Mouse (Mus musculus) hindbrain, embryonic 10.5 days (tissue): ENCODE results near the gene Crbn. TPM values are rescaled to one million over a fixed set of nuclear protein-coding genes. Genes with fewer than 3 reads are reported as not detected.

Source experiments
- DNase-seq: peaks from one replicate; pipeline ENCODE4 v3.0.0-alpha.2; 2017; ENCODE audit warnings: low spot score
- H3K27ac ChIP-seq: fragments of 300-500 bp; sonication (generic); 2 replicates; pipeline ENCODE4 v1.5.1; 2016; ENCODE audit warnings: mild to moderate bottlenecking, moderate library complexity
- H3K27me3 ChIP-seq: fragments of 300-500 bp; sonication (generic); 2 replicates; pipeline ENCODE4 v1.6.1; 2016; ENCODE audit warnings: mild to moderate bottlenecking; ENCODE audit not compliant: poor library complexity, insufficient read depth, severe bottlenecking
- H3K36me3 ChIP-seq: fragments of 300-500 bp; sonication (generic); 2 replicates; pipeline ENCODE4 v1.6.1; 2016; ENCODE audit warnings: mild to moderate bottlenecking, moderate library complexity
- H3K4me1 ChIP-seq: fragments of 300-500 bp; sonication (generic); replicated peaks from 2 replicates; pipeline ENCODE4 v1.6.1; 2016; ENCODE audit warnings: mild to moderate bottlenecking
- H3K4me3 ChIP-seq: fragments of 300-500 bp; sonication (generic); 2 replicates; pipeline ENCODE4 v1.5.1; 2016; ENCODE audit warnings: mild to moderate bottlenecking, moderate library complexity
- H3K9me3 ChIP-seq: fragments of 300-500 bp; sonication (generic); 2 replicates; pipeline ENCODE4 v1.6.1; 2016; ENCODE audit warnings: mild to moderate bottlenecking, moderate library complexity
- WGBS: fragments of 180-500 bp; shearing (Covaris S2); methylation state at CpG from one replicate; pipeline ENCODE4 v1.1.7; 2016; 5-methylcytosine and 5-hydroxymethylcytosine counted together
- polyA plus RNA-seq: library from polyadenylated mRNA; unstranded; fragments of >200 nt; fragmentation: Nextera tagmentation; extraction: Ambion mirVana; gene quantifications from 2 replicates; pipeline ENCODE4 v1.2.1, GENCODE M21; 2016

Gene Crbn
- 42.6 and 45.4 TPM in 2 replicates for polyA plus RNA-seq

GRCm38 (mm10) chr6:106799333-106800226, at the start of gene Crbn:
Gene Crbn, minus strand, starts transcription at chr6:106800077.
- Histone ChIP-seq H3K9me3 (no peaks in the 10 kb centered on the region), H3K4me3 (peak within 1 kb of the TSS; percentile 91), H3K36me3 (peaks cover 10% of the 10 kb centered on the region), H3K27ac (peak within 1 kb of the TSS; percentile 91), H3K27me3 (no peaks in the 10 kb centered on the region), H3K4me1 (peaks cover 12% of the 10 kb centered on the region)
- 2% methylated on average over 57 of the region's 57 CpGs for WGBS
- DNase-seq, result peak; percentile 91

GRCm38 (mm10) chr6:106840181-106840580, 40.3 kb upstream of the Crbn start:
- Histone ChIP-seq H3K36me3 (no peaks in the 10 kb centered on the region), H3K27ac (no peak overlapping the region), H3K27me3 (no peaks in the 10 kb centered on the region), H3K4me3 (no peak overlapping the region), H3K9me3 (no peaks in the 10 kb centered on the region), H3K4me1 (no peaks in the 10 kb centered on the region)
- DNase-seq, result no peak
- WGBS, result 69% methylated on average over 1 of the region's 1 CpGs

GRCm38 (mm10) chr6:106838053-106838452, 38.2 kb upstream of the Crbn start:
- no peak for DNase-seq
- Histone ChIP-seq H3K4me1 (no peaks in the 10 kb centered on the region), H3K27ac (no peak overlapping the region), H3K9me3 (no peaks in the 10 kb centered on the region), H3K27me3 (no peaks in the 10 kb centered on the region), H3K36me3 (no peaks in the 10 kb centered on the region), H3K4me3 (no peak overlapping the region)
- WGBS, result 85% methylated on average over 3 of the region's 3 CpGs

- WGBS, result 83% methylated on average over 2 of the region's 2 CpGs
- no peaks in the 10 kb centered on the region for H3K9me3 ChIP-seq
- DNase-seq, result no peak
- H3K4me1 ChIP-seq, result no peaks in the 10 kb centered on the region
- H3K4me3 ChIP-seq, result no peak overlapping the region
- H3K36me3 ChIP-seq, result no peaks in the 10 kb centered on the region
- no peak overlapping the region for H3K27ac ChIP-seq
- no peaks in the 10 kb centered on the region for H3K27me3 ChIP-seq
These were observed 35.4 kb upstream of the Crbn start for GRCm38 (mm10) chr6:106835316-106835715.

GRCm38 (mm10) chr6:106822329-106822728, 22.5 kb upstream of the Crbn start:
- peak; percentile 17 for DNase-seq
- Histone ChIP-seq H3K4me3 (no peak overlapping the region), H3K27me3 (no peaks in the 10 kb centered on the region), H3K27ac (no peak overlapping the region), H3K4me1 (0 out of 2 replicates have a peak, but pooled peaks cover 2% of the 10 kb centered on the region), H3K36me3 (no peaks in the 10 kb centered on the region), H3K9me3 (no peaks in the 10 kb centered on the region)
- 69% methylated on average over 1 of the region's 1 CpGs for WGBS

GRCm38 (mm10) chr6:106820566-106820965, 20.7 kb upstream of the Crbn start:
- 0 out of 2 replicates have a peak, but pooled peaks cover 2% of the 10 kb centered on the region for H3K4me1 ChIP-seq
- no peaks in the 10 kb centered on the region for H3K9me3 ChIP-seq
- DNase-seq, result no peak
- no peak overlapping the region for H3K4me3 ChIP-seq
- H3K27ac ChIP-seq, result no peak overlapping the region
- no peaks in the 10 kb centered on the region for H3K36me3 ChIP-seq
- no peaks in the 10 kb centered on the region for H3K27me3 ChIP-seq

- no peak overlapping the region for H3K27ac ChIP-seq
- H3K36me3 ChIP-seq, result no peaks in the 10 kb centered on the region
- H3K9me3 ChIP-seq, result no peaks in the 10 kb centered on the region
- no peaks in the 10 kb centered on the region for H3K27me3 ChIP-seq
- WGBS, result 86% methylated on average over 3 of the region's 3 CpGs
- DNase-seq, result no peak
- H3K4me3 ChIP-seq, result no peak overlapping the region
- H3K4me1 ChIP-seq, result 0 out of 2 replicates have a peak, but pooled peaks cover 2% of the 10 kb centered on the region
These were observed 20.0 kb upstream of the Crbn start for GRCm38 (mm10) chr6:106819906-106820305.

- H3K27ac ChIP-seq, result no peak overlapping the region
- H3K4me1 ChIP-seq, result 0 out of 2 replicates have a peak, but pooled peaks cover 2% of the 10 kb centered on the region
- no peaks in the 10 kb centered on the region for H3K27me3 ChIP-seq
- DNase-seq, result no peak
- H3K36me3 ChIP-seq, result no peaks in the 10 kb centered on the region
- no peak overlapping the region for H3K4me3 ChIP-seq
- no peaks in the 10 kb centered on the region for H3K9me3 ChIP-seq
These were observed 19.4 kb upstream of the Crbn start for GRCm38 (mm10) chr6:106819246-106819645.

GRCm38 (mm10) chr6:106810686-106811085, 10.8 kb upstream of the Crbn start:
- WGBS, result 92% methylated on average over 3 of the region's 3 CpGs
- H3K27ac ChIP-seq, result no peak overlapping the region
- H3K4me1 ChIP-seq, result no peaks in the 10 kb centered on the region
- H3K27me3 ChIP-seq, result no peaks in the 10 kb centered on the region
- H3K4me3 ChIP-seq, result no peak overlapping the region
- no peak for DNase-seq
- no peaks in the 10 kb centered on the region for H3K36me3 ChIP-seq
- no peaks in the 10 kb centered on the region for H3K9me3 ChIP-seq

GRCm38 (mm10) chr6:106809161-106809560, 9.3 kb upstream of the Crbn start:
- Histone ChIP-seq H3K27me3 (no peaks in the 10 kb centered on the region), H3K4me3 (no peak overlapping the region), H3K4me1 (no peaks in the 10 kb centered on the region), H3K9me3 (no peaks in the 10 kb centered on the region), H3K36me3 (no peaks in the 10 kb centered on the region), H3K27ac (no peak overlapping the region)
- DNase-seq, result no peak
- 81% methylated on average over 2 of the region's 2 CpGs for WGBS

GRCm38 (mm10) chr6:106804904-106805303, 5.0 kb upstream of the Crbn start:
- no peak overlapping the region for H3K27ac ChIP-seq
- no peaks in the 10 kb centered on the region for H3K27me3 ChIP-seq
- H3K4me1 ChIP-seq, result no peaks in the 10 kb centered on the region
- no peaks in the 10 kb centered on the region for H3K9me3 ChIP-seq
- peak; percentile 6 for DNase-seq
- H3K4me3 ChIP-seq, result no peak overlapping the region
- 49% methylated on average over 2 of the region's 2 CpGs for WGBS
- H3K36me3 ChIP-seq, result no peaks in the 10 kb centered on the region

GRCm38 (mm10) chr6:106800227-106800557, 315 bp upstream of the Crbn start:
- WGBS, result 59% methylated on average over 5 of the region's 5 CpGs
- no peaks in the 10 kb centered on the region for H3K9me3 ChIP-seq
- no peaks in the 10 kb centered on the region for H3K27me3 ChIP-seq
- H3K4me3 ChIP-seq, result peak overlapping the region; percentile 91
- peaks cover 5% of the 10 kb centered on the region; the same call in 1 of the 2 replicates for H3K36me3 ChIP-seq
- DNase-seq, result no peak
- H3K27ac ChIP-seq, result no peak overlapping the region; the same call in 1 of the 2 replicates
- H3K4me1 ChIP-seq, result peaks cover 12% of the 10 kb centered on the region

- WGBS, result 91% methylated on average over 13 of the region's 13 CpGs
- Histone ChIP-seq H3K27ac (no peak overlapping the region), H3K4me1 (peaks cover 10% of the 10 kb centered on the region), H3K9me3 (no peaks in the 10 kb centered on the region), H3K4me3 (no peak overlapping the region), H3K27me3 (no peaks in the 10 kb centered on the region), H3K36me3 (peaks cover 44% of the 10 kb centered on the region)
- no peak for DNase-seq
These were observed 5.6 kb downstream of the Crbn start for GRCm38 (mm10) chr6:106794094-106794814.
